Mouse (Mus musculus): Measurements from ENCODE around the gene Tdrd3. TPM values are rescaled to one million over a fixed set of nuclear protein-coding genes. Genes with fewer than 3 reads are reported as not detected.

Tdrd3 gene
- 4.1 and 4.9 TPM in 2 replicates for polyA plus RNA-seq (2012; rRNA removed)

GRCm38 (mm10) chr14:87415808-87416721 is at the start of gene Tdrd3:
Gene Tdrd3, plus strand, starts transcription at chr14:87416639.
- no peaks in the 10 kb centered on the region for H3K36me3 ChIP-seq (ENCODE audit: control insufficient read depth, insufficient read depth, low read length)
- under 1% methylated on average over 85 of the region's 85 CpGs for WGBS
- no peaks in the 10 kb centered on the region for H3K27me3 ChIP-seq (replicated peaks; ENCODE audit: control insufficient read depth, insufficient read depth, low read length)
- H3K27ac ChIP-seq (ENCODE audit: insufficient read depth, low read depth, low read length), result peak within 1 kb of the TSS; percentile 99
- TF ChIP-seq CTCF (conservative IDR thresholded peaks at IDR 0.05; ENCODE audit: insufficient read depth, insufficient read length, low read depth, low read length), result no peak
- no peak for TF ChIP-seq POLR2A (IDR thresholded peaks at IDR 0.05; ENCODE audit: low read depth, low read length)
- H3K4me1 ChIP-seq (ENCODE audit: control insufficient read depth, insufficient read depth, low read length), result no peaks in the 10 kb centered on the region; the same call in 1 of the 2 replicates
- peak; percentile 98 for DNase-seq
- H3K4me3 ChIP-seq (ENCODE audit: insufficient read depth, low read depth, low read length), result peak within 1 kb of the TSS; percentile 82

- WGBS, result 63% methylated on average over 3 of the region's 3 CpGs
- TF ChIP-seq CTCF (conservative IDR thresholded peaks at IDR 0.05; ENCODE audit: insufficient read depth, insufficient read length, low read depth, low read length), result no peak
- TF ChIP-seq POLR2A (IDR thresholded peaks at IDR 0.05; ENCODE audit: low read depth, low read length), result no peak
- Histone ChIP-seq H3K27ac (ENCODE audit: insufficient read depth, low read depth, low read length) (no peak overlapping the region), H3K27me3 (replicated peaks; ENCODE audit: control insufficient read depth, insufficient read depth, low read length) (no peaks in the 10 kb centered on the region), H3K4me3 (ENCODE audit: insufficient read depth, low read depth, low read length) (no peak overlapping the region), H3K36me3 (ENCODE audit: control insufficient read depth, insufficient read depth, low read length) (no peaks in the 10 kb centered on the region), H3K4me1 (ENCODE audit: control insufficient read depth, insufficient read depth, low read length) (no peaks in the 10 kb centered on the region)
- no peak for DNase-seq
Measured at GRCm38 (mm10) chr14:87367169-87367568, 49.3 kb upstream of the Tdrd3 start.

GRCm38 (mm10) chr14:87383041-87383440 is 33.4 kb upstream of the Tdrd3 start:
- DNase-seq, result peak; percentile 9
- H3K4me1 ChIP-seq (ENCODE audit: control insufficient read depth, insufficient read depth, low read length), result no peaks in the 10 kb centered on the region
- no peaks in the 10 kb centered on the region for H3K27me3 ChIP-seq (replicated peaks; ENCODE audit: control insufficient read depth, insufficient read depth, low read length)
- TF ChIP-seq POLR2A (IDR thresholded peaks at IDR 0.05; ENCODE audit: low read depth, low read length) (no peak), CTCF (conservative IDR thresholded peaks at IDR 0.05; ENCODE audit: insufficient read depth, insufficient read length, low read depth, low read length) (no peak)
- H3K36me3 ChIP-seq (ENCODE audit: control insufficient read depth, insufficient read depth, low read length), result no peaks in the 10 kb centered on the region
- 65% methylated on average over 2 of the region's 2 CpGs for WGBS
- no peak overlapping the region for H3K27ac ChIP-seq (ENCODE audit: insufficient read depth, low read depth, low read length)
- no peak overlapping the region for H3K4me3 ChIP-seq (ENCODE audit: insufficient read depth, low read depth, low read length)

GRCm38 (mm10) chr14:87384288-87385268 is 31.9 kb upstream of the Tdrd3 start:
- H3K4me1 ChIP-seq (ENCODE audit: control insufficient read depth, insufficient read depth, low read length), result no peaks in the 10 kb centered on the region
- TF ChIP-seq POLR2A (IDR thresholded peaks at IDR 0.05; ENCODE audit: low read depth, low read length) (no peak), CTCF (conservative IDR thresholded peaks at IDR 0.05; ENCODE audit: insufficient read depth, insufficient read length, low read depth, low read length) (no peak)
- no peak overlapping the region for H3K4me3 ChIP-seq (ENCODE audit: insufficient read depth, low read depth, low read length)
- peak; percentile 48 for DNase-seq
- H3K36me3 ChIP-seq (ENCODE audit: control insufficient read depth, insufficient read depth, low read length), result no peaks in the 10 kb centered on the region
- WGBS, result 72% methylated on average over 7 of the region's 7 CpGs
- no peaks in the 10 kb centered on the region for H3K27me3 ChIP-seq (replicated peaks; ENCODE audit: control insufficient read depth, insufficient read depth, low read length)
- H3K27ac ChIP-seq (ENCODE audit: insufficient read depth, low read depth, low read length), result no peak overlapping the region

- TF ChIP-seq CTCF (conservative IDR thresholded peaks at IDR 0.05; ENCODE audit: insufficient read depth, insufficient read length, low read depth, low read length) (no peak), POLR2A (IDR thresholded peaks at IDR 0.05; ENCODE audit: low read depth, low read length) (no peak)
- Histone ChIP-seq H3K4me1 (ENCODE audit: control insufficient read depth, insufficient read depth, low read length) (no peaks in the 10 kb centered on the region), H3K27me3 (replicated peaks; ENCODE audit: control insufficient read depth, insufficient read depth, low read length) (no peaks in the 10 kb centered on the region), H3K36me3 (ENCODE audit: control insufficient read depth, insufficient read depth, low read length) (no peaks in the 10 kb centered on the region), H3K4me3 (ENCODE audit: insufficient read depth, low read depth, low read length) (no peak overlapping the region), H3K27ac (ENCODE audit: insufficient read depth, low read depth, low read length) (no peak overlapping the region)
- 94% methylated on average over 3 of the region's 3 CpGs for WGBS
- no peak for DNase-seq
Measured at GRCm38 (mm10) chr14:87393096-87393495, 23.3 kb upstream of the Tdrd3 start.

GRCm38 (mm10) chr14:87396643-87397042 is 19.8 kb upstream of the Tdrd3 start:
- no peak overlapping the region for H3K27ac ChIP-seq (ENCODE audit: insufficient read depth, low read depth, low read length)
- no peaks in the 10 kb centered on the region for H3K36me3 ChIP-seq (ENCODE audit: control insufficient read depth, insufficient read depth, low read length)
- WGBS, result 69% methylated on average over 5 of the region's 5 CpGs
- no peak for TF ChIP-seq CTCF (conservative IDR thresholded peaks at IDR 0.05; ENCODE audit: insufficient read depth, insufficient read length, low read depth, low read length)
- no peak for TF ChIP-seq POLR2A (IDR thresholded peaks at IDR 0.05; ENCODE audit: low read depth, low read length)
- H3K4me3 ChIP-seq (ENCODE audit: insufficient read depth, low read depth, low read length), result no peak overlapping the region
- H3K4me1 ChIP-seq (ENCODE audit: control insufficient read depth, insufficient read depth, low read length), result no peaks in the 10 kb centered on the region
- DNase-seq, result no peak
- H3K27me3 ChIP-seq (replicated peaks; ENCODE audit: control insufficient read depth, insufficient read depth, low read length), result no peaks in the 10 kb centered on the region

Measured in kidney, adult 2 months (tissue).